Mouse (Mus musculus) naive thymus-derived CD4-positive, alpha-beta T cell, adult 2 months (primary cell): ENCODE results near the gene Hoxa6.

Experiments
- DNase-seq: peaks from one replicate; pipeline ENCODE4 v3.0.0-alpha.2; 2011; ENCODE audit warnings: low read depth

Hoxa6 gene

DNA sequence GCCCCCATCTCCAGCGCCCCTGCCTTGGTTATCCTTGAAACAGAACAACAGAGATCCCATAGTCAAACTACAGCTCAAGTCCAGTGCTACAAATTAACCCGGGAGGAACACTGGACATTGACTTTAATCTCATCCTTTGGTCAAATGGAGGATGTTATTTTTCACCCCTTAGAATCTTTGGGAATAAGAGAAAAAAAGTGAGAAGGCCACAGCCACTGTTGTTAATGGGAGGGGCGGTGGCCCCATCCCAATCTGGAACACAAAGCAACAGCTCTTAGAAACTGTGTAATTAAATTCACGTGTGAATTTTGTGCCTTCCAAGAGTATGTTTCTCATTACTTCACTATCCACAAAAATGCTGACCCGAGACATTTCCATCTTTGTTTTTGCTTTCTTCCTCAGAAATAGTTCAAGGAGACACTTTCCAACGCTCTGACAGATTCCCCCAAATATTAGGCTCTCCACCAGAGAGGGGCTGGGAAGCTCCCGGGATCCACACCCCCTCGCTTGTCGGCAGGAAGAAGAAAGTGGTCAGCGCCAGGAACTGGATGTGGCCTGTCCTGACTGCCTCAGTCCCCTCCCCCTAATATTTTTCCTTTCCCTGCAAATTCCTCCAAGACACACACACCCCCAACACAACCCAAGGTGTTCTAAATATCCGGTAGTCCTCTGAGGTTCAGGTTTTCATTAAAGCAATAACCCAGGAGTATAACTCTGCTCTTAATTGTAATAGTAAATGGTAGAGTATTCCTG, 19.1 kb upstream of the Hoxa6 start:
- no peak for DNase-seq

DNA sequence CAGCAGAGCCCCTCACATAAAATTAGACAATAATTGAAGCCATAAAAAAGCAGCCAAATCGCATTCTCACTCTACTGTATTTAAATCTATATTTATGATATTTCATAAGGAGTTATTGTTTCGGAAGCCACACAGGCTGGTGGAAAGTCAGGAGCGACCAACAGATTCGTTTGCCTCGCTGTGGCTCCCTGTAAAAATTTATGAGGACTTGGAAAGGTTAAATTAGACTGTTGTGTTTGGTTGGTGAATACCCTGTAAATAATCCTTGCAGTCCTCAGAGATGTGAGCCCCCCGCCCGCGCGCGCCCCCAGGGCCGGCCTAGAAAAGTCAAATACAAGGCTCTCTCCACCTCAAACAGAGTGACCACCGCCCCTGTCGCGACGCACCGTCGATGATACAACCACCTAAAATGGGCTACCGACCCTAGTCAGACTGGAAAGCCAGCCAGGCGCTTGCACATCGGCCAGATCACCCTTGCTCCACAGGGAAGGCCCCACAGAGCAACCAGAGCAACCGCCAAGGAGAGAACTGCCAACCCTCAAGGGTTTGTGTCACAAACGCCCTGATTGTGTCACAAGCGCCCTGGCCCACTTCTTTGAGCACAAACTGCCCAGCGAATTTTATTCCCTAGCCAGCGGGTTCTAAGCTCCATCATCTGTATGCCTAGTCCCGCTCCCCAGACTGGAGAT, 18.2 kb upstream of the Hoxa6 start:
- peak; percentile 12 for DNase-seq

DNA sequence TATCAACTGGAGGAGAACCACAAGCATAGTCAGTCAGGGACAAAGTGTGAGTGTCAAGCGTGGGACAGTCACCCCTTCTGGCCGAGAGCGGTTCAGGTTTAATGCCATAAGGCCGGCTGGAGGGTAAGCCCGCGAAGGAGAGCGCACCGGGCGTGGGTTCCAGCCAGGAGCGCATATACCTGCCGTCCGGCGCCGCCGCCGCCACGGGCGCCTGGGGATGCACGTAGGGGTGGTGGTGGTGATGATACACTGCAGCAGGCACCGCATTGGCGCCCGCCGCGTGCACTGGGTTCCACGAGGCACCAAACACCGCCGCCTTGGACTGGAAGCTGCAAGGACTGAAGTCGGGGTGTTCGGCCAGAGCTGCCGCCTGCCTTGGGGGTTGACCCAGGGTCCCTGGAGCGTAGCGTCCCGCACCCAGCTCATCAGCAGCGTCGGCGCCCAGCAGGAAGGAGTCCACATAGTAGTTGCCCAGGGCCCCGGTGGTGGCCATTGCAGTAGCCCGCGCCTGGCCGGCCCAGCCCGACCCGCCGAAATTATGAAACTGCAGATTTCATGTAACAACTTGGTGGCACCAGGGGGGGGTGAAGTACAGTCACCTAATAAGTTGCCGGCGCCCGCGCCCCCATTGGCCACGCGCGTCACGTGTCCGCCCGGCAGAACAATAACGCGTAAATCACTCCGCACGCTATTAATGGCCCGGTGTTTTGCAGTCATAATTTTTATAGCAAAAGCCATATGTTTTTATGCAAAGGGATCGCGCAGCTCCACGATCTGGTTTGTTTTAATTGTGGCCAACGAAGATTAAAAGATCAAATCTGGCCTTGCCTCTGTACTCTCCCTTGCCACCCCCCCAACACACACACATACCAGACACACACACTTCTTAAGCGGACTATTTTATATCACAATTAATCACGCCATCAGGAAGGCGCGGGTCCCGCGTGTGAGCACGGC, 17.4 kb upstream of the Hoxa6 start:
- DNase-seq = peak; percentile 23

DNA sequence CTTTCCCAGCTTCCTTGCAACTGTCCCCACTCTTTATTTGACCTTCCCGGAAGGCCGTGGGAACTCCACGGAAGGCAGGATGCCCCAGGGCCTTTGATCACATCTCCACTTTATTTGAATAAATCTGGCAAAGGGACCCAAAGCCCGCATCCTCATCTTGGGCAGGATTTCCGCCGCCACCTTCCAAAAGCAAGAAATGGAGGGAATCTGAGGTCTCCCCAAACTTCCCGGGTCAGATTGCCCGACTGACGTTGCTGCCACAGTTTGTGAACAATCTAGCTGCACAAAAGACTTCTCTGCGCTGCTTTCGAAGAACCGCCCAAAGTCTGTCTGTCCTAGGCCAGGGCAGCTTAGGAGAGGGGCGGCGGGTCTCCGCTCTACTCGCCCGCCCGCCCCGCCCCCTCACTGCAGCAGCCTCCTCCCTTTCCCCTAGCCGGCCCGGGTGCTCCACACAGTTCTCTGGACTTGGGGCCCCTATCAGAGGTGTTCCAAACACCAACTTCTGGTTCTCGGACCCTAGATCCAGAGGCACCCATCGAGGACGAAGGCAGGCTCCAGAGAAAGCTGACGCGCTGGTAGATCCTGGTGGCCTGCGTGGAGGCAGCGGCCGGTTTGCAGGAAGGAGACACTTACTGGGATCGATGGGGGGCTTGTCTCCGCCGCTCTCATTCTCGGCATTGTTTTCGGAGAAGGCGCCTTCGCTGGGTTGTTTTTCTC, 16.5 kb upstream of the Hoxa6 start:
- DNase-seq = peak; percentile 15

DNA sequence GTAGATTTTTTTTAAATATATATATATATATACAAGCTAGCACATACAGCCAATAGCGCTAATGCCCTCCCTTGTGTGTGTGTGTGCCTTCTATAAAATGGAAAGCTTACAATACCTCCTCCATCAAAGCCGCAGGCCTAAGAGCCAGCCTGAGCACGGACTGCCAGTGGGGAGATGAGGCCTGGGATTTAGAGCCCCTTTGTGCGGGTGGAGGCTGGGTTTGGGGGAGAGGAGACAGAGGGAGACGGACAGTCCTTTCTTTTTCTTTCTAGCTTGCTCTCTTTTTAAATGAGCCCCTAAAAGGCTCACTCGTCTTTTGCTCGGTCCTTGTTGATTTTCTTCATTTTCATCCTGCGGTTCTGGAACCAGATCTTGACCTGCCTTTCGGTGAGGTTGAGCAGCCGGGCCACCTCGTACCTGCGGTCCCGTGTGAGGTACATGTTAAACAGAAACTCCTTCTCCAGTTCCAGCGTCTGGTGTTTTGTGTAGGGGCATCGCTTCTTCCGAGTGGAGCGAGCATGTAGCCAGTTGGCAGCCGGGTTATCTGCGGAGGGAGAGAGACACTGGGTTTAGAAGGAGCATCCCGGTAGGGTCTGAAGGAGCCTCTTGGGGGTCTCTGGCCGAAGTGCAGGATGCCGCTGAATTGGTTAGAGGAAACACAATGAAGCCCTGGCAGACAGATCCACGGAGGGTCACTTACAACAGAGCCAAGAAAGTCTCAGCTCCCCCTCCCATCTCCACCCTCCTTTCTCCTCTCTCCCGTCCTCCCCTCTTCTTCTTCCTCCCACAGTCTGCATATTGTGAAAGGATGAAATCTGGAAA, 15.6 kb upstream of the Hoxa6 start:
- peak; percentile 14 for DNase-seq

DNA sequence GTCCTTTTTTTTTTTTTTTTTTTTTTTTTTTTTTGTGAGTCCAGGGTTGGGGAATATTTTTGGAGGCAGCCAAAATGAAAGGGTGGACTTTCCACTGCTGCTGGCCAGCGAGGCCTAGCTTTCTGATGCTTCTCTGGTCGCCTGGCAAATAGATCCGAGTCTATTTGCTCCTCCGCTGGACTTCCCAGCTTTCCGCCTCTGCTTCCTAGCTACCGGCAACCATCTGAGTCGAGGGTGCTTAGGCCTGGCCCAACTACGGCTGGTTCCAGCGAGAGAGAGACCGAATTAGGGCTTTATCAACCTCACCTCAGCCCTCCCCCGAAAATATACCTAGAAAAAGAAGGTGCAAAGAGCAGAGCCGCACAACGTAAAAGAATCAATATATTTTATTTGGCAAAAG, 14.2 kb upstream of the Hoxa6 start:
- peak; percentile 4 for DNase-seq

DNA sequence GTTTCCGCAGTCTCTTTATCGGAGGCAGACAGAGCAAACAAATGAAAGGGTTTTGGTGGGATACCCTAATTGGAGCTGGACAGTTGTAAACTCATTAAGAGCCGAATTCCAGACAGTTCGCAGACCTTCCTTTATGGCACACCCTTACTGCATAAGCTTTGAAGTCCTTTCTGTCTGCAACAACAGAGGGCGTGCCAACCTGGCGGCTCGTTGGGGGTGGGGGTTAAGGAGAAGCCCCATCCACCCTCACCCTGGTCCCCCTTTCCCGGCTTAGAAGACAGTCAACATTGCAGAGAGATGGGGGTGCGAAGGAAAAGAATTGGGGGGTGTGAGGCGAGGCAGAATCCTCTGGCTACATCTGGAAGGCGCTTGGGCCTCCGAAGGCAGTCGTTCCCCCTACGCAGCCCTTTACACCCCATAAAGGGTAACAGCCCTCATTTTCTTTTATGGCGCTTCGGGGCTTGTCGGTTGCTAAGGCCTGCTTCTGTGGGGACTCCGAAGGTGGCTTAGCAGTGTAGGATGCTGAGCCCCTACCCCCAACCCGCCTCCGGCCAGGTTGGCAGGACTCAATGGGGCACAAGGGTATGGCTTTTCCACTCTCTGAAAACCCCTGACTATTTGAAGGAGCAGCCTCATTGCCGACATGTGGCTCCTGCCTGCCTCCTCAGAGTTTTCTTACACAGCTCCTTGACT, 13.6 kb upstream of the Hoxa6 start:
- DNase-seq = peak; percentile 28

DNA sequence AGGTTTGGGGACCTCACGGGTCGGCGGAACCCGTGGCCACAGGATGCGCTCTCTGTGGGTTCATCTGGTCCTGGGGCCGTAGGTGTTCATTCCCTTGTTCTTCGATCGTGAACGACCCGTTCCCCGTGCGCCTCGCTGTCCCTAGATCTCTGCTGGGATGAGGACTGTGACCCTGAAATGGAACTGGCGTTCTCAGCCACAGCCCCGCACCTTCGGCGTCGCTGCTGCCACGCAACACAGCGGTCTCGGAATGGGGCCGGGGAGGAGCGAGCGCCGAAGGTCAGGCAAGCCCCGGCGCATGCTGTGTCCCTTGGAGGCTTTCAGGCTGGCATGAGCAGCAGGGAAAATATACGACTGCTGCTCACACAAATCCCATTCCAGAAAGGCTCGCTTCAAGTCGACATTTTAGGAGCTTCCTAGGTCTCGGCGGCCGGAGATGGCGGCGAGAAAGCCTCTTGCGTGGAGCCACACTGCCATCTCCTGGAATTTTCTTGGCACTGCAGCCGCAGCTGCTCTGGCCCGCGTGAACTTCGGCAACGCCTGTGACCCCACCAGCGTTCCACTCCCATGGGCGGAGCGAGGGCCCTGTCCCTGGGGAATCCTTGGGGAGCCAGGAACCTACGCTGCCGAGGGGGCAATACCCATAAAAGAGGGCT, 12.9 kb upstream of the Hoxa6 start, which contains the start of gene Hoxa7:
TSS of gene Hoxa7 (minus strand) at position 518 of the 656 bp plus-strand sequence.
- DNase-seq = peak; percentile 91

DNA sequence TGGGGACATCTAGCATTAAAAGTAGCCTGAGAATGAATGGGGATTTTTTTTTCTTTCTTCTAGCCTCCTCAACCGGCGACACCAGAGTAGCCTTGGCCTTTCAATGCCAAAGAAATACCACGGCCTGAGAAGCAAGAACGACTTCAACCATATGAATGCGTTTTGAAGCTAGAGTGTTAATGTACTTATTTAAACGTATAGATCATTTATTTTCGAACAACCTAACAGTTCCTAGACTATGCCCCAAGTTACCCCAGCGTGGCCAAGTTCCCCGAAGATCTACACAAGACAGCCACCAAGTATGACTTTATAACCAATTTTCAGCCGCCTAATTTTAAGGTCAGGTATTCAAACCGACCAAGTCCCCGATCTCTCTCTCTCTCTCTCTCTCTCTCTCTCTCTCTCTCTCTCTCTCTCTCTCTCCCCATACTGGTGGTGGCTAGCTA, 12.4 kb upstream of the Hoxa6 start:
- DNase-seq = peak; percentile 55

DNA sequence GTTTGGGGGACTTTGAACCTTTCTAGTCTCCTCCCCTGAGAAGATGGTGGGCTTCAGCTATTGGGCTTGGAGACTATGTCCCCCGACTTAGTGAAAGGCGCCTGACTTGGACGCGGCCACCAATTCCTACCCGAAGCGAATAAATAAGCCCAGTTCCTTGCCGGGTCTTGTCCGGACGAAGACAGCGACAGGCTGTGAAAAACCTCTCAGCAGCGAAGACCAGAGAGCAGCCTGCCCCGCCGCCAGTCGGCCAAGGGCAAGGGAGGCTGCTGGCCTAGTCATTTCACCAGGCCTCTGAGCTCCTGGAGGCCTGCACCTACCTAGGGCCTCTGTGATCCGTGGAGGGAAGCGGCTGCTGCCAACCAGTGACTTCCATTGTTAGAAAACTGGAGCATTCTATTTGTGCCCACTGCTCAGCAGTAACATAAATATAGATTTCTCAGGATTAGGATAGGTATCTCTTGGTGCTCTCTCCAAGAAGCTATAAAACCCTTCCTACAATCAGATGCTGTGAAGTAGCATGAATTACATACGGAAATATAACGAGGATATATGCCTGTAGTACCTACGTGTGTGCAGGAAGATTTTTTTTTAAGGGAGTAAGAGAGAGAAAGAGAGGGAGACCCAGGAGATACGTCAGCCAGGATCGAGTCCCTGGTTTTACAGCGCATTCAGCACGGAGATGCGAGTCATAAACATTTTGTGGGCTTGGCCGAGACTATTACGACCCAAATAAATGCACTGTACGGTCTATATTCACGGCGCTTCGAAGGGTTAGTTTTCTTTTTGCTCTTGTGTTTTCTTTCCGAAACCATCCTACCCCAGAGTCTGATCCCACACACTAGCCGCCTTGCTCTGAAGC, 11.7 kb upstream of the Hoxa6 start:
- DNase-seq = peak; percentile 41

DNA sequence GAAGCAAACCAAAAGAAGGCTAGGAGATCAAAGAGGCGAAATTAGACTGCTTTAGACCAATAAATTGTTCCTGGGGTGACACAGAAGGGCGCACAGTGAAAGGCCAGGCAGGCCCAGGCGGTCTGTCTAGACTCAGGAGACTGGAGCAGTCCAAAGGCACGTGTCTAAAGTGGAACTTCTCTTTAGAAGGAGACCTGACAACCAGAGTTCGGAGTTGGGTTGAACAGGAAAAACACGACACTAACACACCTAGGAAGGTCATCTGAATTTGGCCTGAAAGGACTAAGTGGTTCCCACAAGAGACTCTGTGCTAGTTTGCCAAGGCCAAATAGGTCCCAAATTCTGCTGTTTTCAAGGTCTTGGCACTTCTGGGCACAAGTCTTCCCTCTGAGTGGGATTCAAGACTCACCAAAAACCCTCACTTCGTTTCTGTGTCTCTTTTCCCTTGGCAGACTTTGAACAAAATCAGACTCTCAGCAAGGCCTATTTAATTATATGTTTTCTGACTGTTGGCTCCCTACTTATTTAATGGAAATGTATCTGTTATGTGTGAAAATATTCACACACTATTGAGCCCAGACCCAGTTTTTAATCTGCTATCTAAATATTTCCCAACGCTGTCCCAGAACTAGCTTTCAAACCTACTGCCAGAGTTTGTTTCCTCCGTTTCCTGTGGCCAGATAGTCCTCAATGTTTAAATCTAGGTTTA, 10.9 kb upstream of the Hoxa6 start:
- peak; percentile 20 for DNase-seq

DNA sequence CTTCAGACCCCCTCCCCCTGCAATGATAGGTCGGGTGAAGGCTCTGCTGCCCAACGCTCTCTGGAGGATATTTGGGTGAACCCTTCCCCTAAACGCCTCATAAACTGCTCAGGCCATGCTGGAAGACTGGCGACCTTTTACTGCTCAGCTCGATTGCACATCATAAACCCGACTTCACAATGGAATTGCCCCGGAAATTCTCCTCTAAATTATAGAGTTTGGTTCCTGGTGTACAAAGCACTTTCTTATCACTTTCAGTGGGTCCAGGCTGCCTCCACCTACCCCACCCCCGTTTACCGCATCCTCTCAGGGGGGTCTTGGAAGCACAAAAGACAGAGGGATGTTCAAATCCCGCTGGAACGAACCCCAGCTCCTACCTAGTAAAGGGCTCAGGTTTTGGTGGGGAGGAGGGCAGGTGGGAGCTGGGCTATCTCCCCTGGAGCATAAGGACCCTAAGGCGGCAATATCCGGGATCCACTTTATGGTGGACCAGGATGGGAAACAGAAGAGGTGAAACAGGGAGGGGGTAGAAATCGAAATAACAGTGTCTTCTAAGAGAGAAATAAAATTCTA, 10.2 kb upstream of the Hoxa6 start:
- peak; percentile 7 for DNase-seq

DNA sequence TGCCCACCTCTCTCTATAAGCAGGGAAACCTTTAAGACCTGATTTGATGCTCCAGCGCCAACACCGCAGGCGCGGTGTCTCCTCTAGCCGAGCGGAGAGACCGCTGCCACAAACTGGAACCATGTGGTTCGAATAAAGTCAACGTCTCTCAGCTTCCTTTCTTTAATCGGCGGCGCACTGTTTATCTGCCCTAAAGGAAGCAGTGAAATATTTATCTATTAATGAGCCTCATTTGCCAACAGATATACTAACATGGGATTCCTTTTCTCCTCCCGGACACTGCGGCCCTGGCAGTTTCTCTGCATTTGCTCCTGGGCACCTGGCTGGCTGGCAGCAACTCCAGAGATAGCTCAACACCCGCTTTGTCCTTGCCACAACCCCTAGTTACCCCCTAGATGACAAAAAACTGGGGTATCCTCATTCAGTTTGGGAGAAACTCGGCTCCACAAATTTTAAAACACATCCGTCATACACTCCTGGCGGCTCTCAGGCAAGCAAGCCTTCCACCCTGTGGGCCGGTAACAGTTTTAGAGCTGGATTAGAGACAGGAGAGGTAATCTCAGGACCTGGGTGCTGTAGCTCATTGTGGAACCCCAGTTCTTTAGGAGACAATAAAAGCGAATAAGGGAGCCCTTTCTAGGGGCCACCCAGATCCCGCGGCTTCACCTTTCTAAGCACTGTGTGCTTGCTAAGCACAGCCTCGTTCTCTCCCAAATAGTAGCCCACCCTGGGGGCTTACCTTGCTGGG, 9.5 kb upstream of the Hoxa6 start:
- DNase-seq = peak; percentile 50

DNA sequence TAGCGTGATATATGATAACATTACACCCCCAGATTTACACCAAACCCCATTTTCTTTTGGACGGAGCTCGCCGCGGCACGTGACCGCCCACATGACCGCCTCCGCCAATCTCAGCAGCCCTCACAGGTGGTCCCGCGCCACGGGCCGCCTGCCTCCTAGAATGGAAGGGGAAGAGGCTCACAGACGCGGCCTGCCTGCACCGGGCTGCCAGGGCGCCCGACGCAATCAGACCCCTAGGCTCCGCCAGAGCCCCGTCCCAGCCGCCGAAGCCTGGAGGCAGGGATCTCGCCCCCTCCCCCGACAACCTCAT, 8.9 kb upstream of the Hoxa6 start:
- peak; percentile 71 for DNase-seq

DNA sequence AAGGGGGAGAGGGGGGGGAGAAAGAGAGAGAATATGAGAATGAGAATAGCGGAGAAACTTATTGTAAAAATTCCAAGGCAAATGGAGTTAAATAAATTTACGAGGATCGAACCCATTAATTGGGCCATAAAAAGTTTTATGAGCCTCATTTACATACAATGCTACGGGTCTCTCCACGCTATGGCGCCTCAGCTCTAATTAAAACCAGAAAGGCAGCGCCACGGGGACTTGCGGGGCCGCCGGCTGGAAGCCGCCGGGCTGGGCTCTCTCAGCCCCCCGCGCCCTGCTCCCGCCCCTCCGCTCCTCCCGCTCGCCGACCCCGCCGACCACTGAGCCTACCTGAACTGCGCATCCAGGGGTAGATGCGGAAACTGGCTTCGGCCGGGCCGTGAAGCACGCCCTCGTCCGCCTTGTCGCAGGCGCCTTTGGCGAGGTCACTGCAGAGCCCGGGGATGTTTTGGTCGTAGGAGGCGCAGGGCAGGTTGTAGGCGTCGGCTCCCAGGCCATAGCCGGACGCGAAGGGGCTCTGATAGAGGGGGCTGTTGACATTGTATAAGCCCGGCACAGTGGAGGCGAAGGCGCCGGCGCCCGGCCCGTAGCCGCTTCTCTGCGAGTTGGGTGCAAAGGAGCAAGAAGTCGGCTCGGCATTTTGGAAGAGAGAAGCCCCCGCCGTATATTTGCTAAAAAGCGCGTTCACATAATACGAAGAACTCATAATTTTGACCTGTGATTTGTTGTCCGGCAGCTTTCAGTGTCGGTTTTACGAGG, 8.4 kb upstream of the Hoxa6 start:
- peak; percentile 53 for DNase-seq
